In the genomic region with DNA sequence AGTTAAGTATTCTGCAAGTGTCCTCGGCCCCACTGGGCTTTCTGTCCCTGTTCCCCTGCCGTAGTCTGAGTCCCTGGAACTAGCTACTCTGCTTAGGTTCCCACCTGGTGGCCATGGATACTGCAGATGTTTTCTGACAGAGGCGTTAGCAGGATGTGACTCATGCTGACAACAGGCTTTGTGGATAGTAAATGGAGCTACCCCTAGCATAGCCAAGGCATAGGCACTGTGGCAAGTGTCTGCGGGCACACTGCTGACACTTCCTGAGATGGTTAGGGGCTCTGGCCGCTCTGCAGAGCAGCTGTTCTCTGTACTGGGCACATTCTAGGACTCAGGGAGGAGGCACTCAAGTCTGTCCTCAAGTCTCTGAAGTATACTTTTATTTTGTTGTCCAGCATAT, we compare ENCODE assay signal across 13 mouse cellular contexts. TPM values are rescaled to one million over a fixed set of nuclear protein-coding genes. Genes with fewer than 3 reads are reported as not detected.
DNase-seq lines count a peak whose midpoint lies in the region; ATAC-seq and TF ChIP-seq lines count a peak whose summit lies in the region.
"Had no signal": no experiment of that assay in that cellular context is flagged by ENCODE, and none has a peak within 500 bp of the region (broad histone marks: within the 10 kb centered on the region; RNA-seq: fewer than 3 reads in every experiment).

No protein-coding gene starts in this region.

- no peak for ATAC-seq in hindbrain, postnatal 0 days
- no peak for ATAC-seq in hindbrain, embryonic 16.5 days

- H3K4me1 ChIP-seq in hindbrain, postnatal 0 days (ENCODE audit: insufficient read depth, low read length), result peaks cover 14% of the 10 kb centered on the region; the same call in 1 of the 2 replicates
- H3K4me1 ChIP-seq in hindbrain, embryonic 16.5 days (ENCODE audit: control insufficient read depth, insufficient read depth, low read depth, low read length), result peaks cover 5% of the 10 kb centered on the region; the same call in 1 of the 2 replicates

- H3K9me3 ChIP-seq in hindbrain, postnatal 0 days (ENCODE audit: low read length), result no peaks in the 10 kb centered on the region
- H3K9me3 ChIP-seq in hindbrain, embryonic 16.5 days (ENCODE audit: control insufficient read depth, low read length), result no peaks in the 10 kb centered on the region
- H3K9me3 ChIP-seq: liver, embryonic 13.5 days had no signal

- H3ac ChIP-seq in C2C12 (ENCODE audit: control insufficient read depth, insufficient read length, low read depth) (no peak overlapping the region), myocyte (ENCODE audit: control insufficient read depth, insufficient read length) (no peak overlapping the region)

- TF ChIP-seq POLR2A in myocyte (IDR thresholded peaks at IDR 0.05; ENCODE audit: insufficient read length, low read depth), result no peak

- H3K4me2 ChIP-seq in hindbrain, postnatal 0 days (ENCODE audit: low read depth, low read length), result no peak overlapping the region
- H3K4me2 ChIP-seq in hindbrain, embryonic 16.5 days (ENCODE audit: low read length), result no peak overlapping the region
- H3K4me2 ChIP-seq in myocyte (ENCODE audit: low read depth), result peak overlapping the region; percentile 66
- H3K4me2 ChIP-seq: liver, embryonic 13.5 days had no signal

- intact Hi-C loops in left cerebral cortex, postnatal 10 days (cut with DNase I), result no loop called here

- DNase-seq in hindbrain, postnatal 0 days (ENCODE audit: low spot score), result no peak
- DNase-seq in adipocyte (ENCODE audit: low spot score), result peak; percentile 33
- no peak for DNase-seq in left cerebral cortex, postnatal 10 days (ENCODE audit: extremely low spot score in 1 of 2, low spot score in 2 of 2)
- DNase-seq in urinary bladder, adult 2 months (ENCODE audit: low spot score), result no peak
- no peak for DNase-seq in urinary bladder, postnatal 36 days (ENCODE audit: low spot score in 2 of 2)
- DNase-seq: cerebellum, postnatal 25 days; liver, embryonic 13.5 days; retina, postnatal 1 day had no signal

- TF ChIP-seq CTCF in hindbrain, postnatal 0 days (IDR thresholded peaks at IDR 0.05; ENCODE audit: low read depth), result no peak
- no peak for TF ChIP-seq CTCF in C2C12 (IDR thresholded peaks at IDR 0.05; ENCODE audit: control insufficient read depth, insufficient read depth, insufficient read length)

- H3K27ac ChIP-seq in hindbrain, postnatal 0 days, result peak overlapping the region; percentile 59; the same call in 1 of the 2 replicates
- H3K27ac ChIP-seq in hindbrain, embryonic 16.5 days (ENCODE audit: low read depth, low read length), result no peak overlapping the region; the same call in 1 of the 2 replicates
- H3K27ac ChIP-seq: liver, embryonic 13.5 days had no signal

- no peak overlapping the region for H3K9ac ChIP-seq in hindbrain, postnatal 0 days (replicated peaks; ENCODE audit: low read length)
- no peak overlapping the region for H3K9ac ChIP-seq in hindbrain, embryonic 16.5 days (ENCODE audit: low read depth, low read length)
- H3K9ac ChIP-seq: liver, embryonic 13.5 days had no signal

- WGBS in hindbrain, postnatal 0 days, result 66% methylated on average over 5 of the region's 5 CpGs
- 66% methylated on average over 5 of the region's 5 CpGs for WGBS in hindbrain, embryonic 16.5 days

- H3K79me3 ChIP-seq in C2C12 (ENCODE audit: low read depth), result peaks cover 2% of the 10 kb centered on the region

- peaks cover 17% of the 10 kb centered on the region; the same call in 1 of the 2 replicates for H3K36me3 ChIP-seq in hindbrain, postnatal 0 days (ENCODE audit: insufficient read depth, low read length)
- H3K36me3 ChIP-seq in hindbrain, embryonic 16.5 days (ENCODE audit: control insufficient read depth, insufficient read depth, low read length), result no peaks in the 10 kb centered on the region; the same call in none of the 2 replicates
- H3K36me3 ChIP-seq in C2C12 (ENCODE audit: control insufficient read depth, insufficient read depth) (peaks cover 62% of the 10 kb centered on the region), myocyte (ENCODE audit: control insufficient read depth, insufficient read depth) (peaks cover 4% of the 10 kb centered on the region)

- no peaks in the 10 kb centered on the region for H3K27me3 ChIP-seq in hindbrain, postnatal 0 days (ENCODE audit: insufficient read depth, low read length)
- H3K27me3 ChIP-seq in hindbrain, embryonic 16.5 days (replicated peaks; ENCODE audit: control insufficient read depth, insufficient read depth, low read length), result no peaks in the 10 kb centered on the region
- no peaks in the 10 kb centered on the region for H3K27me3 ChIP-seq in C2C12 (ENCODE audit: control insufficient read depth, insufficient read depth, insufficient read length)
- H3K27me3 ChIP-seq in myocyte (ENCODE audit: control insufficient read depth, insufficient read depth, insufficient read length), result no peaks in the 10 kb centered on the region
- H3K27me3 ChIP-seq: liver, embryonic 13.5 days had no signal

- peaks cover 12% of the 10 kb centered on the region for H3K79me2 ChIP-seq in C2C12 (ENCODE audit: control insufficient read depth, insufficient read depth)
- H3K79me2 ChIP-seq in myocyte (ENCODE audit: control insufficient read depth, insufficient read depth), result no peaks in the 10 kb centered on the region

- H3K4me3 ChIP-seq in hindbrain, postnatal 0 days (ENCODE audit: low read length), result no peak overlapping the region
- no peak overlapping the region for H3K4me3 ChIP-seq in hindbrain, embryonic 16.5 days (ENCODE audit: low read length)
- no peak overlapping the region for H3K4me3 ChIP-seq in C2C12 (ENCODE audit: insufficient read depth, poor library complexity, severe bottlenecking)
- H3K4me3 ChIP-seq in myocyte, result no peak overlapping the region
- H3K4me3 ChIP-seq: erythroblast, embryonic 14.5 days; liver, embryonic 13.5 days had no signal

TF ChIP-seq in C2C12, 6 proteins besides CTCF, POLR2A, EP300 and RAD21:
- TF ChIP-seq MYOG (IDR thresholded peaks at IDR 0.05; ENCODE audit: control insufficient read depth, extremely low read depth, insufficient read length), result no peak
- TF ChIP-seq FOSL1 (IDR thresholded peaks at IDR 0.05; ENCODE audit: insufficient read depth, low read length, poor library complexity, severe bottlenecking), result peak; percentile 78
- peak; percentile 42 for TF ChIP-seq MAX (IDR thresholded peaks at IDR 0.05)
- TF ChIP-seq MYOD1 (IDR thresholded peaks at IDR 0.05; ENCODE audit: control insufficient read depth, insufficient read length, low read depth), result peak; percentile 94

TF ChIP-seq in myocyte, 11 proteins besides CTCF, POLR2A, EP300 and RAD21 (continues in another document):
- TF ChIP-seq USF1 (IDR thresholded peaks at IDR 0.05; ENCODE audit: low read depth), result no peak
- no peak for TF ChIP-seq CEBPB (IDR thresholded peaks at IDR 0.05; ENCODE audit: insufficient read depth, poor library complexity, severe bottlenecking)
- TF ChIP-seq POLR2AphosphoS2 (IDR thresholded peaks at IDR 0.05; ENCODE audit: insufficient read length, low read depth), result no peak
- peak; percentile 56 for TF ChIP-seq TCF12 (IDR thresholded peaks at IDR 0.05; ENCODE audit: insufficient read depth, poor library complexity, severe bottlenecking)
- TF ChIP-seq MYOD1 (IDR thresholded peaks at IDR 0.05; ENCODE audit: control insufficient read depth in 1 of 3, insufficient read length in 2 of 3, low read depth in 2 of 3), result peak; percentile 36 to 93 (median 91)
- peak; percentile 28 to 97 (median 89) for TF ChIP-seq MYOG (IDR thresholded peaks at IDR 0.05; ENCODE audit: control insufficient read depth in 1 of 3, insufficient read depth in 1 of 3, insufficient read length in 2 of 3, low read depth in 2 of 3)

RNA-seq across cellular contexts. Expression of a gene that starts 19.8 kb away (rescaled TPM):
- 1.7 and 3.1 TPM in 2 replicates for total RNA-seq in hindbrain, postnatal 0 days (2014; rRNA removed)
- polyA plus RNA-seq in hindbrain, postnatal 0 days (2015; fragmentation: Nextera tagmentation; extraction: Ambion mirVana), result 2.2 and 2.8 TPM in 2 replicates
- polyA plus RNA-seq in hindbrain, embryonic 16.5 days (2015; fragmentation: Nextera tagmentation; extraction: Ambion mirVana), result 1.8 and 2.1 TPM in 2 replicates
- 0.49 TPM for polyA plus RNA-seq in C2C12 (2012; fragmentation: generic; extraction: Trizol)
- polyA plus RNA-seq in myocyte (2012; fragmentation: generic; extraction: Trizol), result 1.2 TPM
- total RNA-seq in left cerebral cortex, postnatal 10 days (2021), result 1 to 10 TPM; 4.7 to 4.8 TPM
- 24.7 and 35.7 TPM in 2 replicates for polyA plus RNA-seq in urinary bladder, adult 2 months (2012; rRNA removed)

RNA-seq across cellular contexts. Expression of a gene that starts 21.4 kb away (rescaled TPM):
- total RNA-seq in hindbrain, postnatal 0 days (2014; rRNA removed), result 11.4 and 14.3 TPM in 2 replicates
- 7.9 and 9.9 TPM in 2 replicates for polyA plus RNA-seq in hindbrain, postnatal 0 days (2015; fragmentation: Nextera tagmentation; extraction: Ambion mirVana)
- polyA plus RNA-seq in hindbrain, embryonic 16.5 days (2015; fragmentation: Nextera tagmentation; extraction: Ambion mirVana), result 20.2 and 21.3 TPM in 2 replicates
- polyA plus RNA-seq in C2C12 (2012; fragmentation: generic; extraction: Trizol), result 7.6 TPM
- polyA plus RNA-seq in myocyte (2012; fragmentation: generic; extraction: Trizol), result 13.1 TPM
- 10 to 100 TPM; 17.1 to 20.9 TPM for total RNA-seq in left cerebral cortex, postnatal 10 days (2021)
- 26.4 and 29.5 TPM in 2 replicates for polyA plus RNA-seq in urinary bladder, adult 2 months (2012; rRNA removed)

RNA-seq across cellular contexts. Expression of a gene that starts 21.6 kb away (rescaled TPM):
- 46.4 and 52.8 TPM in 2 replicates for total RNA-seq in hindbrain, postnatal 0 days (2014; rRNA removed)
- polyA plus RNA-seq in hindbrain, postnatal 0 days (2015; fragmentation: Nextera tagmentation; extraction: Ambion mirVana), result 39.2 and 42.8 TPM in 2 replicates
- polyA plus RNA-seq in hindbrain, embryonic 16.5 days (2015; fragmentation: Nextera tagmentation; extraction: Ambion mirVana), result 38.4 and 45.3 TPM in 2 replicates
- polyA plus RNA-seq in C2C12 (2012; fragmentation: generic; extraction: Trizol) (77.6 TPM), myocyte (2012; fragmentation: generic; extraction: Trizol) (84.9 TPM)
- total RNA-seq in left cerebral cortex, postnatal 10 days (2021), result 10 to 100 TPM; 55.3 to 60.9 TPM
- 31.6 and 33.7 TPM in 2 replicates for polyA plus RNA-seq in urinary bladder, adult 2 months (2012; rRNA removed)

RNA-seq across cellular contexts. Expression of a gene that starts 42.9 kb away (rescaled TPM):
- total RNA-seq in hindbrain, postnatal 0 days (2014; rRNA removed), result not detected in 2 replicates
- polyA plus RNA-seq in hindbrain, postnatal 0 days (2015; fragmentation: Nextera tagmentation; extraction: Ambion mirVana), result 0.35 and 0.43 TPM in 2 replicates
- polyA plus RNA-seq in hindbrain, embryonic 16.5 days (2015; fragmentation: Nextera tagmentation; extraction: Ambion mirVana), result 0.49 and 0.58 TPM in 2 replicates
- polyA plus RNA-seq in C2C12 (2012; fragmentation: generic; extraction: Trizol), result 0.28 TPM
- polyA plus RNA-seq in myocyte (2012; fragmentation: generic; extraction: Trizol), result 7.8 TPM
- not detected for total RNA-seq in left cerebral cortex, postnatal 10 days (2021)
- 16.9 and 17.8 TPM in 2 replicates for polyA plus RNA-seq in urinary bladder, adult 2 months (2012; rRNA removed)
- total RNA-seq: left cerebral cortex, postnatal 36 days had no signal

RNA-seq across cellular contexts. Expression of a gene that starts 54.9 kb away (rescaled TPM):
- total RNA-seq in hindbrain, postnatal 0 days (2014; rRNA removed), result 2.0 and 2.5 TPM in 2 replicates
- 2.7 and 3.7 TPM in 2 replicates for polyA plus RNA-seq in hindbrain, postnatal 0 days (2015; fragmentation: Nextera tagmentation; extraction: Ambion mirVana)
- polyA plus RNA-seq in hindbrain, embryonic 16.5 days (2015; fragmentation: Nextera tagmentation; extraction: Ambion mirVana), result 2.5 and 3.9 TPM in 2 replicates
- polyA plus RNA-seq in C2C12 (2012; fragmentation: generic; extraction: Trizol), result 0.53 TPM
- polyA plus RNA-seq in myocyte (2012; fragmentation: generic; extraction: Trizol), result 49.4 TPM
- total RNA-seq in left cerebral cortex, postnatal 10 days (2021), result under 1 TPM in 1 of 2 experiments, not detected in 1; 0.41 TPM
- 7.0 and 10.4 TPM in 2 replicates for polyA plus RNA-seq in urinary bladder, adult 2 months (2012; rRNA removed)
- total RNA-seq: left cerebral cortex, postnatal 36 days had no signal
